21 mouse cellular contexts compared by ENCODE assay signal in the genomic region with DNA sequence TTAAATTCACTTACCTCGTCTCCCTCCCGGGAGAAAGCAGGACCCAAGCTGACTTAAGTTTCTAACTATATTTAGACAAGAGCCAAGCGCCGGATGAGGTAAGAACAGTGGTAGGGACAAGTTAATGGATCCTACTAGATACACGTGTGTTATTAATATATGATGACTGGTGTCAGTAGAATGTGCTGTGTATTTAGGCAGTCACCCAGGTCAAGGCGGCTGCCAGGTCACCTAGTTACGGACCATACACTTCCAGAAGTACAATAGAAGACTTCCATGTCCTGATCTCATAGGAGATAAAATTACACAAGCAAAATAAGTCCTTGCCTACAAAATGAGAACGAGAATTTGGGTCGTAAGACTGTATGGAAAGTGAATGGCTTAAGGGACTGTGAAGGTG. TPM values are rescaled to one million over a fixed set of nuclear protein-coding genes. Genes with fewer than 3 reads are reported as not detected.
A peak's percentile ranks its signal among the peaks of the same experiment; 100 is the strongest.
DNase-seq lines count a peak whose midpoint lies in the region; ATAC-seq and TF ChIP-seq lines count a peak whose summit lies in the region.
"Had no signal": no experiment of that assay in that cellular context is flagged by ENCODE, and none has a peak within 500 bp of the region (broad histone marks: within the 10 kb centered on the region; RNA-seq: fewer than 3 reads in every experiment).

No protein-coding gene starts in this region.

- TF ChIP-seq EP300 in heart, adult 2 months (IDR thresholded peaks at IDR 0.05; ENCODE audit: insufficient read depth, low read depth, low read length): no peak

- no peak for TF ChIP-seq POLR2A in heart, adult 2 months (IDR thresholded peaks at IDR 0.05; ENCODE audit: insufficient read depth, low read depth, low read length)

- TF ChIP-seq CTCF in heart, adult 2 months (IDR thresholded peaks at IDR 0.05): no peak

- no peak overlapping the region for H3K4me3 ChIP-seq in heart, embryonic 10.5 days
- no peak overlapping the region for H3K4me3 ChIP-seq in heart, embryonic 16.5 days (ENCODE audit: low read length)
- H3K4me3 ChIP-seq in heart, adult 2 months: no peak overlapping the region
- no peak overlapping the region for H3K4me3 ChIP-seq in embryonic facial prominence, embryonic 10.5 days
- H3K4me3 ChIP-seq: embryonic facial prominence, embryonic 13.5 days; forebrain, embryonic 13.5 days; hindbrain, embryonic 13.5 days had no signal

- H3K36me3 ChIP-seq in heart, embryonic 10.5 days: no peaks in the 10 kb centered on the region
- no peaks in the 10 kb centered on the region for H3K36me3 ChIP-seq in heart, embryonic 16.5 days (ENCODE audit: control insufficient read depth, insufficient read depth)
- no peaks in the 10 kb centered on the region for H3K36me3 ChIP-seq in heart, adult 2 months (ENCODE audit: control insufficient read depth, insufficient read depth, low read length)
- H3K36me3 ChIP-seq in embryonic facial prominence, embryonic 10.5 days (replicated peaks): peaks cover 6% of the 10 kb centered on the region
- H3K36me3 ChIP-seq: embryonic facial prominence, embryonic 13.5 days; G1E had no signal

- no peak overlapping the region for H3K27ac ChIP-seq in heart, embryonic 10.5 days
- H3K27ac ChIP-seq in heart, embryonic 16.5 days (ENCODE audit: low read length): peak overlapping the region; percentile 27; the same call in 1 of the 2 replicates
- no peak overlapping the region for H3K27ac ChIP-seq in heart, adult 2 months
- no peak overlapping the region for H3K27ac ChIP-seq in embryonic facial prominence, embryonic 10.5 days (replicated peaks)
- H3K27ac ChIP-seq: embryonic facial prominence, embryonic 13.5 days; forebrain, embryonic 13.5 days; hindbrain, embryonic 13.5 days; hindbrain, postnatal 0 days had no signal

- peak; percentile 90 for DNase-seq in heart, adult 11 months
- DNase-seq in heart, embryonic 10.5 days (ENCODE audit: low spot score): no peak
- no peak for DNase-seq in heart, adult 2 months
- peak; percentile 5 for DNase-seq in 3T3-L1 (ENCODE audit: low read depth, low spot score)
- DNase-seq in embryonic facial prominence, embryonic 10.5 days (ENCODE audit: low spot score): peak; percentile 2
- no peak for DNase-seq in B cell, adult 2 months
- no peak for DNase-seq in cerebellum, adult 9-10 months
- DNase-seq: adrenal gland, postnatal 10 days; cerebellum, adult 11 months; cerebellum, adult 8-10 months; forebrain, postnatal 0 days; gastrocnemius, postnatal 10 days; kidney, adult 18-20 months; kidney, postnatal 10 days had no signal

- peaks cover 6% of the 10 kb centered on the region; the same call in 1 of the 2 replicates for H3K4me1 ChIP-seq in heart, embryonic 10.5 days
- H3K4me1 ChIP-seq in heart, embryonic 16.5 days (ENCODE audit: control insufficient read depth, insufficient read depth, low read length): peaks cover 9% of the 10 kb centered on the region
- H3K4me1 ChIP-seq in heart, adult 2 months (ENCODE audit: control insufficient read depth, insufficient read depth, low read length): peaks cover 1% of the 10 kb centered on the region; the same call in 1 of the 2 replicates
- peaks cover 8% of the 10 kb centered on the region; the same call in 1 of the 2 replicates for H3K4me1 ChIP-seq in embryonic facial prominence, embryonic 10.5 days
- H3K4me1 ChIP-seq: forebrain, embryonic 13.5 days had no signal

- H3K4me2 ChIP-seq in heart, embryonic 16.5 days (ENCODE audit: low read depth, low read length): peak overlapping the region; percentile 12; the same call in 1 of the 2 replicates
- H3K4me2 ChIP-seq: embryonic facial prominence, embryonic 13.5 days; forebrain, embryonic 13.5 days; hindbrain, embryonic 13.5 days had no signal

- no peak for ATAC-seq in heart, embryonic 16.5 days (replicated peaks; ENCODE audit: extremely low read depth, insufficient read depth, low FRiP score)
- ATAC-seq: CD4-positive, CD25-positive, alpha-beta regulatory T cell, adult 4 months; forebrain, embryonic 13.5 days; forebrain, postnatal 0 days; hindbrain, postnatal 0 days had no signal

- H3K9ac ChIP-seq in heart, embryonic 16.5 days (ENCODE audit: low read length): no peak overlapping the region
- H3K9ac ChIP-seq in heart, adult 2 months (ENCODE audit: low read depth, low read length): no peak overlapping the region
- H3K9ac ChIP-seq: embryonic facial prominence, embryonic 13.5 days; forebrain, embryonic 13.5 days; forebrain, postnatal 0 days; hindbrain, embryonic 13.5 days had no signal

- H3K27me3 ChIP-seq in heart, embryonic 10.5 days (ENCODE audit: insufficient read depth, poor library complexity, severe bottlenecking): no peaks in the 10 kb centered on the region
- H3K27me3 ChIP-seq in heart, embryonic 16.5 days (ENCODE audit: control insufficient read depth, insufficient read depth, low read length): no peaks in the 10 kb centered on the region
- no peaks in the 10 kb centered on the region for H3K27me3 ChIP-seq in heart, adult 2 months (ENCODE audit: control insufficient read depth, insufficient read depth, low read length)
- no peaks in the 10 kb centered on the region for H3K27me3 ChIP-seq in embryonic facial prominence, embryonic 10.5 days (replicated peaks; ENCODE audit: low read depth, poor library complexity, severe bottlenecking)
- H3K27me3 ChIP-seq: embryonic facial prominence, embryonic 13.5 days; forebrain, embryonic 13.5 days; hindbrain, embryonic 13.5 days had no signal

- intact Hi-C loops in heart, adult 2 months (cut with DNase I): no loop called here

- WGBS in heart, embryonic 10.5 days: 73% methylated on average over 9 of the region's 9 CpGs
- 42% methylated on average over 9 of the region's 9 CpGs for WGBS in heart, embryonic 16.5 days
- whole genome bisulfite sequencing in heart, adult 2 months: 26% methylated on average over 9 of the region's 9 CpGs
- 83% methylated on average over 9 of the region's 9 CpGs for WGBS in embryonic facial prominence, embryonic 10.5 days

- H3K9me3 ChIP-seq in heart, embryonic 10.5 days: no peaks in the 10 kb centered on the region
- H3K9me3 ChIP-seq in heart, embryonic 16.5 days (replicated peaks; ENCODE audit: control insufficient read depth, low read length): peaks cover 6% of the 10 kb centered on the region
- H3K9me3 ChIP-seq in embryonic facial prominence, embryonic 10.5 days: no peaks in the 10 kb centered on the region; the same call in 1 of the 2 replicates
- H3K9me3 ChIP-seq: embryonic facial prominence, embryonic 13.5 days; G1E; hindbrain, embryonic 13.5 days had no signal

- H3K79me2 ChIP-seq in heart, adult 2 months (replicated peaks; ENCODE audit: control insufficient read depth, insufficient read depth, low read length): no peaks in the 10 kb centered on the region

RNA-seq across cellular contexts. Expression of a gene that starts 36.3 kb away (rescaled TPM):
- polyA plus RNA-seq in heart, embryonic 10.5 days (2016; fragmentation: Nextera tagmentation; extraction: Ambion mirVana): 9.5 and 9.9 TPM in 2 replicates
- polyA plus RNA-seq in heart, embryonic 16.5 days (2015; fragmentation: Nextera tagmentation; extraction: Ambion mirVana): 16.5 and 17.9 TPM in 2 replicates
- total RNA-seq in heart, adult 2 months (2021): 10 to 100 TPM; 44.0 to 45.9 TPM
- polyA plus RNA-seq in heart, adult 2 months (2012; rRNA removed): 15.3 and 28.0 TPM in 2 replicates
- polyA plus RNA-seq in embryonic facial prominence, embryonic 10.5 days (2016; fragmentation: Nextera tagmentation; extraction: Ambion mirVana): 8.0 and 9.6 TPM in 2 replicates

Comparison
In these comparisons a context has a peak if more than half of its experiments do, and no peak if none do; other contexts are left out.
1. DNase-seq: peak in heart, adult 11 months (single experiment), 3T3-L1 (single experiment) and embryonic facial prominence, embryonic 10.5 days (single experiment); none in heart, embryonic 10.5 days (single experiment), heart, adult 2 months (0 of 2), B cell, adult 2 months (0 of 2) and cerebellum, adult 9-10 months (single experiment).